Mouse (Mus musculus) ovary, postnatal 10 days (tissue): ENCODE measurements at regions not wholly inside any gene's neighbourhood (a gene's known extent, or its start where the extent isn't known, plus 50 kb on each side); places are given as distances from the start of the nearest gene placed in this dataset.

Experiments used
- DNase-seq: peaks from one replicate; pipeline ENCODE4 v3.0.0; 2022; ENCODE audit warnings: low spot score

DNA sequence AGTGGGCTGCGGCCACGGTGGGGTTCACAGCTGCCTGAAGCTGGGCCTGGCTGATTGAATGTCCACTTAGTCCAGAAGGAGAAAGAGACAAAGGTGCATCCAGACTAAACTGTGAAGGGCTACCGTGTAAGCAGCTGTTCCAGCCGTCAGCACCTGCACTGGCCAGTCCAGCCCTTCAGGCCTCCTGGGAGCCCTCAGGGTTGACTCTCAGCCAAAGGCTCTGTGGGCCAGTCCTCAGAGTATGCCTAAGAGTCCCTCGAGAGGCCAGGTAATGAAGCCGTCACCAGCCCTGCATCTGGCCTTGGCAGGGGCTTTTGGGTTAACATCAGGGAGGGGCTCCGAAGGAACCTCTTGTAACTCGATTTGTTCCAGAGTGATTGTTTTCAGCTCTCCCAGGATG is 187.4 kb downstream of the Gpd2 start:
- DNase-seq, result no peak

DNA sequence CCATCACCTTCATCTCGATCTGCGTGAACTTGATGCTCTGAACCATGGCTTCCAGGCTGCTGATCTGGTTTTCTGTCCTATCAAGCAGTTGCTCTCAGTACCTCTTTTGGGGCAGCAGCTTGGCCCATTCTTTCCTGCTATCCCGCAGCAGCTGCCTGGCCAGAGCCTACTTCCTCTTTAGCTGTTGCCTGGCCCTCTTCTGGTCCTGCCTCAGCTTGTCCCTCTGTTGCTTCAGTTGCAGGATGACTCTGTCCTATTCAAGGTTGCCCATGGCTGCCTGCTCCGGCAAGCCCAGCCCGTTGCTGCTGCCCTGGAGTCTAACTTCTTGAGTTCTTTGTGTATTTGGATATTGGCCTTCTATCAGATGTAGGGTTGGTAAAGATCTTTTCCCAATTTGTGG is 188.0 kb downstream of the Gpd2 start:
- no peak for DNase-seq

DNA sequence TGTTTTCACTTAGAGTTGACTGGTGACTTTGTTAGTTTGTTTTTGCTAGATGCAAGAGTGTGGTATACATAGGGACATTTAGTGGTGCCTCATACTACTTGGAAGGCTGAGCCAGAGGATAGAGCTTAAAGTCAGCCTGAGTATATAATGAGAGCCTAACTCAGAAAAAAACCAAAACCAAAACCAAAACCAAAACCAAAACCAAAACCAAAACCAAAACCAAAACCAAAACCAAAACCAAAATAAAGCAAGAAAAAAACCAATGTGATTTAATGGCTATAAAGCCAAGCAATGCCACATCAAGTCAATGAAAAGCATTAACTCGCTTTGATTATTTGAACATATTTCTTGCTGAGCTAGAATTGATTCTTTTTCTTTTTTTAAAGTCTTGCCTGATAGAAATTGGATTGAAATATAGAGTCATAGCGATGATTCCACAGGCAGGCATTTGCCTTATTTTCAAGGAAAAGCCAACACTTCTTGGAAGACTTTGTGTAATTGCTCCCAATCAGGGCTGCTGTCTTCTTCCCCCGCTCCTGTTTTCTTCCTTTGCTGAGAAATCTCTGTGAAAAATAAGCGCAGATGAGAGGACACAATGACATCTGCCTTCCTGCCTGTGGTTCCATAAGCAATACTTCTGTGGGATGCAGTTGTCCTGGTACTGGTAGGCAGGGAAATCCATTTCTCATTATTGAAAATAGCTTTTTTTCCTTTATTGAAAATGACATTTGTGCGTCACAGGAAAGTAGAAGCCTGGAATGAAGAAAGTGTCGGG is 213.7 kb downstream of the Gpd2 start:
- no peak for DNase-seq

DNA sequence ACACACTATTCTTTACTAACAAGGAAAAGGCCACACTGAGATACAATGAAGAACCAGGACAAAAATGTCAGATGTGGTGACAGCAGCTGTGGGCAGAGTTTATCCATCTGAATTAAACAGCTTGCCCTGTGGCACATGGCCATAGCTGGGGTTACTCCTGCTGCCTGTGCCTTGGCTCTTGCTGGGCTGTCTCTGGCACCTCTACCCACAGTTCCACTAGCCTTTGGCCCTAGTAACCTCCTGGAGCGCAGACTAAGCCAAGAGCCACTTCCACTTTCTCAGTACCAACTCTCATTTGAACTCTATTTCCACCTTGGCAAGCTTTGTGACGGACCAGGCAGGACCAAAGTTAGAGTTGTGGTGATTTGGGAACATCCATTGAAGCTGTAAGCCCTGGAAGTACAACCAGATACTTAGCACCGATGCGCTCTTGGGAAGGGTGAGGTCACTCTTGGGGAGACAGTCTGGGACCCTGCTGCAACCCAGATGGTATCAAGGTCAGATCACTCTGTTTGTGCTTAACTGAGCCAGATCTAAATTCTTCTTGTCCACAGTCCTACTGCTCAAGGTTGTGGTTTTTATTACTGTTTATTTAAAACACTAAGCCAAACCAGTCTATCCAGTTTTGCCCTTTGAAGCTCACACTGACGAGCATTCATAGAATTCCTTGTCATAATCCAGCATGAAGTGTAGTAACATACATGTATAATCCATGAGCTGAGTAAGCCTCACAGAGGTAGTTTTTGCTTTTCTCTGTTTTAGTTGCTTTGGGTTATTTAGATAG is 216.7 kb downstream of the Gpd2 start:
- DNase-seq, result no peak

DNA sequence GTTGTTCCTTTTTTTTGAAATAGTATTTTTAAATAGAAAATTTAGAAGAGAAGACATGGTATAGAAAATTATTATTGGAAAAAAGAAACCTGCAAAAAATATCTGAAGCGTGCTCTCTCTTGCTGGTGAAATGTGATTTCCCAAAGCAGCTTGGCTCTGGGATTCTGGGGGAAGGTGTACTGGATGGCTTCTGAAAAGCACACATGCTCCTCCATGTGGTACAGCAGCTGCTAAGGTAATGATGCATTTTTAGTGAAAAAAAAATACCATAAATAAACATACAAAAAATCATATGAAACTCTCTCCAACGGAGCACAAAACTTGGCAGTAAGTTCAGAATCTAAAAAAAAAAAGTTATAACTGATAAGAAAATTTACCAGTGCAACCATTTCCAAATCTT is 222.5 kb downstream of the Gpd2 start:
- no peak for DNase-seq

DNA sequence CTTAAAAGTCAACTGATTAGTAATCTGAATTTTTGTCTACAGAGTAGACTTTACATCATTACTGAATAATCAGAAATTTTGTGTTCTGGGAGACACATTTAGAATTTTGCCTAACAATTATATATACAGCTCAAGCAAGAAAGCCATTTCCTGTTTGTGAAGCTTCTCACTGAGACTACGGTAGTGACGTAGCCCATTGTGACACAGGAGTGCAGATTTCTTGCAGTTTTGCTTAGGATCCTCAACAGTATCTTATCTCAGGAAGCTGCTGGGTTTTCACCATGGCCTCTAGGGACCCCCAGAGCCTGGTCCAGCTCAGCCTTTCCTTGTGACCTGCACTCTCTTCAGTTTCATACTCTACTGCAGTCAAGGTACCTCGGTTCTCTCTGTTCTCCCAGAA is 236.4 kb downstream of the Gpd2 start:
- DNase-seq, result no peak

DNA sequence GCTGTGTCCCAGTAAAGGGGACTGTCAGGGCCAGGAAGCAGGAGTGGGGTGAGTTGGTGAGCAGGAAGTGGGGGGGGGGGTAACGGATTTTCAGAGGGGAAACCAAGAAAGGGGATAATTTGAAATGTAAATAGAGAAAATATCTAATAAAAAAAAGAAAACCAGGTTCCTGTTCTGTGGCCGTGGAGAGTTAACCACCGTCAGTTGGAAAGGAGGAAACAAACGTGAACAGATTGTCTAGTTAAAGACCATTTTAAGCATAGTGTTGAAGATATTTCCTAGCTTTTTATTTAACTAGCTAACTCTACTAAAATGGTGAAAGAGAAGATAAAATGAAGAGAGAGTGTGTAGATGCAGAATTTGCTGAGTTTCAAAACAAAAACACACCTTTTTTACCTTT is 254.7 kb downstream of the Gpd2 start:
- no peak for DNase-seq

DNA sequence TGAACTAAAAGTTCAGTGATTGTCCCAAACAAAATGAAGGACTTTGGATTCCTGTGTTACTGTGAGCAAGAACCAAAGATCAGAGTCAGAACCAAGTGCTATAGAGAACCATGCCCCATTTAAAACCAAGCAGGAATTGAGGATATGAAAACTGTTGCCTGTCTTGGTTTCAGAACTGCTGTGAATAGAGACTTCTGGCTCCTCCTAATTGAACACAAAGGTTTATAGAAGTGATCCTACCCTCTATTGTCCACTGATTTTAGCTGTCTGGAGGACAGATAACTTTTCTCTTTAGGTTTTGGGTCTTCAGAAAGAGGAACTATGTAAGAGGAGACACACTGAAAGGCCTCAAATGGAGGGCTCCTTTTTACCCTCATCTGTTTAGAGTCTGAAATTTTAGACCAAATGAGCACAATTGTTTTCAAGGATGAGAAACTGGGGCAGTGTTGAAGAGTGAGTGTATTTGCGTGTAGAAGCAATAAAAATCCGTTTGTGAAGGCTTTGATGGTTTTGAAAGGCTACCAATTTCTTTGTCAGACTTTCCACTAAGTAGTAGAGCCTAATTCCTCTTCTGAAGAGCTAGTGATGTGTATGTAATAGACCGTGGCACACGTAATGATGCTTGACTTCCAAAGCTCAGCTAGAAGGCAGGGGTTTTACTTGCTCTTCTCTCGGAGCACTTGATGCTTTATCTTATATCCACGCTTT is 255.6 kb downstream of the Gpd2 start:
- DNase-seq, result no peak

DNA sequence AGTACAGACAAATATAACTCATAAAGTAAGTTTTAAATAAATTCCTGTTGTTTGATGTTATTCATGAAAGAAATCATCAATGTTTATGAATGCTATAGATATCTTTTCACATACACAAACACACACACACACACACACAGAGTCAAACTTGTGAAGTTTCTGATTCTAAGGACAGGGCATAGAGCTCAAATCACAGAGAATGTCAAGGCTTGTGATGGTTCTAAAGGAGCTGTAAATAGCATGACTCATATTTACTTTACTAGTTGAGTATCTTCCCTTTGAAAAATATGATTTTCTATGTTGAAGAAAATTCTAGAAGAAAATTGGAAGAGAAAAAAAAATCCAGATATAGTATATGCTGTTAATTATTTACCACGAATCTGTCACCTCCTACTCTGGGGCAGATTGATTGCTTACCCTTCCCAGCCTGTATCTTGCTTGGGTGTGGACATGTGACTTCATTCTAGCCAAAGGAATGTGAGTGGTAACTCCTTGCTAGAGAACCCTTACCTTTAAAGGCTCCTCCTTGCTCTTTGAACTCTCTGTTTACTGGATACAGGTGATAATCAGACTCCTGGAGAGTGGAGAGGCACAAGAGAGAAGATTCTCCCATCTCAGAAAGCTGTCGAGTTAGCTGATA is 259.0 kb downstream of the Gpd2 start:
- no peak for DNase-seq

DNA sequence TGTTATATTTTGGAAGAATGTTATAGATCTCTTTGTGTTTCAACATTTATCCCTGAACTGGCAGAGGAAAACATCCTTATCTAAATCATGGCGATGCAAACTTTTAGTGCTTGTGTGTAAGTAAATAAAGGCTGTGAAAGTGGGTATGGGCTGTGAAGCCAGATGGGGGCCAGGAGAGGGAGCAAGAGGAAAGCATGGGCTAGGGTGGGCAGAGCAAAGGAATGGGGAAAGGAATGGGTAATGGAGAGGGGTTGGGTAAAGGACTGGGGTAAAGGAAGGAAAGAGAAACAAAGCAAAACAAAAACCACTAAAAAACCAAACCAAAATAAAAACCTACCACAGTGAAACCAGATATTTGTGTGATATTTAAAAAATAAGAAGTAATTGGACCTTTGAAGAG is 260.5 kb downstream of the Gpd2 start:
- DNase-seq, result no peak

DNA sequence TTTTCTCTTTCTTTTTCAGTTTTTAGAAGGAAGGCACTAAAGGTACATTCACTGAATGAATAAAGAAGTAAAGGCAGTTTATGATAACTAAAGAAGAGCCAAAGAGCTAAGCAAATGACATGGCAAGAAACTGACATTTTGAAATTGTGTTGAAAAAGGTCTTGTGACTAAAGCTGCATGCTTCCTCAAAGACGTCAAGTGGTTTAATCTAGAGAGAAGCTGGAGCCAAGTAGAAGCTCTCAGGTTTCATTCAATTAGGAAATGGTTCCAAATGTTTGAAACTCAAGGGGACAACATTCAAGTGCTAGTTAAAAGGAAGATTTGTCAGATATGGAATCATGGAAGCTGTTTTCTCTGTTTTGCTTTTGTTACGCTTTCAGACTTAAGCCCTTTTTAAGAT is 267.2 kb downstream of the Gpd2 start:
- DNase-seq, result no peak

DNA sequence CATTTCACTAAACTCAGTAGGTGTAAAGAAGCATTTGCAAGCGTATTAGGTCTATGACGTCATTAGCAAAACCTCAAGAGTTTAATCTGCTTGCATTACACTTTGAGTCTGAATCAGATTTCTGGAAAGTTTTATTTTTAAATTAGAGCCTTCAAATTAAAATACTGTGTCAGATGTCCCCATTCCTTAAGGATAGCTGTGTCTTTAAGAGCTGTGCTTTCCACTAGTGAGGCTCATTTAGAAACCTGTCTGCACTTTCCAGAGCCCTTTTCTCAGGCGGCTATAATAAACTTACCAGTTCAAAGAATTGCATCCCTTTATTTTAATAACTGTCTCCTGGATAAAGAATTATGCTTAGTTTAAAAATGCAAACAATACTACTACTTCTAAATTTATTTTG is 285.0 kb downstream of the Gpd2 start:
- DNase-seq, result no peak

DNA sequence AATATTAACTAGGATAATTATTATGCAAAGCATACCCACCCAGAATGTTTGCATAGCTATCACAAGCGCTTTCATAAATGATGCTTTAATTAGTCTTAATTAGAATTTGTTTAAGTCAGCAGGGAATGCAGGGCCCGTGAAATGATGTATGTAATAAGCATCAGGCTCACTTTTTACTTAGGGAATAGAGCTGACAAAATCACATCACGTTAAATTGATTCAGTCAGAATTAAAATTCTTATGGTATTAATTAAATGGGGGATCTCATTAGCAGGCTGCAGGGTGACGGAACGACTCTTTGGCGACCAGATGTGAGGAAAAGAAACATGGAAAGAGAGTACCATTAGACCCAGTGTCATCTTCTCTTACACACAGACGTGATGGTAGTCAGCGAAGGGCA is 285.5 kb downstream of the Gpd2 start:
- no peak for DNase-seq

DNA sequence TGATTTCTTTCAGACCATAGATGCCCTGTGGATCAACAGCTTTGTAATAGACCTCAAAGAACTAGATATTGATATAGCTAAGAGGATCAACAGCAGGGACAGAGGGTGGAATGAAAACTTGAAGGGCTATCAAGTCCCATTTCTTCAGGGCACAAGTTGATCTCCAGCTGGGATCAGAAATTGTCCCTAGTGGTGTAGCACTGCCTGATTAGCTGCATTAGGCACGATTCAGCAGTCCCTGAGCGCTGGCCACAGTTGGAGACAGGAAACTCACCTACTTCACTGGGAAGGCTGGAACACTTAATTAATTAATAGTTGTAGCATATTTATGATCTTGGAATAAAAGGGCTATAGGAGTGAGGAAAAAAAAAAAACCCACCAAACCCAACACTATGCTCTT is 290.5 kb downstream of the Gpd2 start:
- no peak for DNase-seq

DNA sequence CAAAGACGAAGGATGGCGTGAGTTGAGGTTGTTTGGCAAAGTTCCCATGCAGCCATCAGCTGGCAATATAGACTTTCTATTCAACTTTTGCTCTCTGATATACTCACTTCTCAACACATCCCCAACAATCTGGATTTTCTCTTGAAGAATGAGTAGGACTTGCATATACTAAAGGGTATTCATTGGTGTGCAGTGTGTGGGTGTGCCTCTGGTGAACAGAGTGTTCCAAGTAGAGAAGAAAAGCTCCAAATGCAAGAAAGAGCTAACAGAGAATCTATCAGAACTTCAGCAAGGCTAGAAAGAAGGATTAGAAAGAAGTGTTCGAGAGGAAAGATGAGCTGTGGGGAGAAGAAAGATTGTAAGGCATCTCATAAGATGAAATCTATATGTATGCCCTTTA is 302.4 kb downstream of the Gpd2 start:
- DNase-seq, result no peak

DNA sequence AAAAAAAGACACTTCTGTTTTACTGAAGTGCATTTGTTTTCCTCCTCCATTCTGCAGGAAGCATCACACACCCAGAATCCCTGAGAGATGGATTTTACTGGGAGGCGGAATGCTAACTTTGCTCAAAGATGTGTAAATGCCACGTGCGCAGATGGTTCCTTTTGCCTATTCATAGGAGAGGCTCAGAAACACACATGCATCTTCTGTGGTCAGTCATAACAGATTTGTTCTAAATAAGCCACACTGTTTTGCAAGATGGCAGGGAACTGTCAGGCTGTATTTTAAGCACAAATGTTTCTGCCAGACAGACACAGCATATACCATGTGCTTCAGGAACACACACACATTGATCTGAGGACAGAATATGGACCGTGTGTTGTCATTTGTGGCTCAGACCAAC is 327.8 kb downstream of the Gpd2 start:
- no peak for DNase-seq

DNA sequence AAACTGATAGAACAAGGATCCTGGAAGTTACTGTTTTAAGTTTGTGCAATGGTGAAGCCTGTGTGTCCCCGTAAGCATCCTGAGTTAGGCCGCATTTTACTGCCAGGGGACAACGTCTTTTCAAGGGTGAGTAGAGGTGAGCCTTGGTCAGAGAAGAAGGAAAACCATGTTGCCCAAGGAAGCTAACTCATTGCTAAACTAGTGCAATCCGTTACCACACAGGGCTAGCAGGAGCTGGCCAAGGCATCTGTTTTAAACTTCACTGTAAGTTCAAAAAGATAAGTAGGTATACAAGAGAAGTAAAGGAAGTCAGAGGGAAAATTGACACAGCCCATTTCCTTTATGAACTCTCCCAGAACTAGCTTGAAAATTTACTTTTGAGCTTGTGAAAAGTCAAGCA is 328.7 kb downstream of the Gpd2 start:
- DNase-seq, result no peak

DNA sequence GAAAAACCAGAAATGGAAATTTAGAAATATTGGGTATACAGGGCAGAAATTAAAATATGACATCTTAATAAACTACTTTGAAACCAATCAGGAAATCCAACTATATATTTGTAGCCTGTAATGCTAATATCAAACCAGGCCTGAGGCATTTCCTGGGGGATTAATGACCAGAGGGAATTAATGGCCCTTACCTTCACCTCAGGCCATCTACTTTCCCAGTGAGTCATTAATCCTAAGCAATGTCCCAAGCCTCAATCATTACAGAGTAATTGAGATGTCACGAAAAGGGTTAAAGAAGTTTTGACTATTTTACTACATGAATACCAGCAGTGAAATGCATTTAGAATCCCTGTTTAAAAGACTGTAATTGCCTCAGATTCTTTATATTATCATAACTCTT is 329.7 kb downstream of the Gpd2 start:
- DNase-seq, result no peak

DNA sequence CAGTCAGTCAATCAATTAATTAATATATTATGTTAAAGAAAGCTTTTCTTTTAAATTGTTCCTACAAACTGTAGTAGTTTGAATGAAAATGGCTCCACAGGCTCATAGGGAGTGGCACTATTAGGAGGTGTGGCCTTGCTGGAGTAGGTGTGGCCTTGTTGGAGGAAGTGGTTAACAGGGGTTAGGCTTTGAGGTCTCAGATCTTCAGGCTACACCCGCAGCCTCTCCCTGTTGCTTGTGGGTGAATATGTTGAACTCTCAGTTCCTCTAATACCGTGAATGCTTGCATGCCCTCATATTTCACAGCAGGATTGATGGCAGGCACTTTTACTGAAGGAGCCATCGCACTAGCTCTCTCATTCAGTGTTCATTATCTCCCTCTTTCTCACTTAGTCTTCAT is 349.6 kb downstream of the Gpd2 start:
- no peak for DNase-seq

DNA sequence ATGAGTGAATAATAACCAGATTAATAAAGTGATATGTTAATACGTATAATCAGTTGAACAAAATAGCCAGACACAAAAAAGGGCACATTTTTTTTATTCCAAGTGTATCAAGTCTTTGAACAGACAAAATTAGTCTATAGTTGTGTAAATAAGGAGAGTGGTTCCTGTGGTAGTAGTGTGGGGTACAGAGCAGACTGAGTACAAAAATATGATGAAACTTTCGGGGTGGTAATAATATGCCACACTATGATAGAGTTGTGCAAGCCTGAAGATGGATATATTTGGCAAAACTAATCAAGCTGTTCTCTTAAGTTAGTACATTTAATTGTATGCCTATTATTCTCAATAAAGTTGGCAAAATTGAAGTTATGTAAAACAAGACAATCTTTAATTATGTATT is 356.1 kb downstream of the Gpd2 start:
- no peak for DNase-seq

DNA sequence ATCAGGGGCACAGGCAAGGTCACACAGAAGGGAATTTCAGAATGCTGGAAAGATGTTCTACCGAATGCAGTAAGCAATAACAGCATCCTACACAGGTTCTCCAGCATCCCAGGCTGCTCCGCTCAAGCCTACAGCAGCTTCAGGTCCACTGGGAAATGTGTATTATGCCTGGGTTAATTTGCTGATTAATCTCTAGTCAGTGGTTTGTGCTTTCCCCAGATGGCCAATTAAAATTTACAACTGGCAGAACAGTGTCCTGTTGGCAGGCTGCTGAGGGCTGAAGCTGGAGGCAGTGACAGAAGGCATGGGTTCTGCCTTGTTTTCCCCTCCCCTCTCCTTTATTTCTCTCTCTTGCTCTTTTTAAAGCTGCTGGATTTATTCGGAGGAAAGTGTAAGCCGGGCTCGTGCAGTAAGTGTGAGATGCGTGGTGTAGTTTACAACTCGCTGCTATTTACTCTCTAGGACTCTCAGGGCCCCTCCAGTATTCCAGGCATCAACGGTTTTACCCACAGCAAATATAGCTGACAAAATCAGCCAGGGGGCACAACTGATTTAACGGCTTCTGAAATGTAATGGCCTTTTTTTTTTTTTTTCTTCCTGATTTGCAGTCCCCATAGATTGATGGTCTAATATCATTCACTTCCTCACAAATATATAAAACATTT is 360.4 kb downstream of the Gpd2 start:
- DNase-seq, result no peak

DNA sequence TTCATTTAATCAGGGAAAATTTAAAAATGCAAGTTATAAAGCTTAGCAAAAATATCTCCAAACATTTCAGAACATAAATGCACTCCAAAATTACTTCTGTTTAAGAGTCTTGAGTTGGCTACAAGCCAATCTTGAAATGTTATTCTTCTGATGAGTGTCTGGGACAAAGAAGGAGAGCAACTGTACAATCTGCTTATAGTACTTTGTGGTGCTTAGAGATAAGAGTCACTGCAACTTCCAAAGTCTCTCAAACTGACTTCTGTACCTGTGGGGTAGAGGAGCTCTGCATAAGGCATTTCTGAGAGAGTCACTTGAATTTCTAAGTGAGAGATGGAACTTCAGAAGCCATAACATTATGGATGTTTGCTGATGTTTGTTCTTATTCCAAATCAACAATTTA is 374.2 kb downstream of the Gpd2 start:
- no peak for DNase-seq
